ENCODE assay signal across 7 mouse cellular contexts in the genomic region with DNA sequence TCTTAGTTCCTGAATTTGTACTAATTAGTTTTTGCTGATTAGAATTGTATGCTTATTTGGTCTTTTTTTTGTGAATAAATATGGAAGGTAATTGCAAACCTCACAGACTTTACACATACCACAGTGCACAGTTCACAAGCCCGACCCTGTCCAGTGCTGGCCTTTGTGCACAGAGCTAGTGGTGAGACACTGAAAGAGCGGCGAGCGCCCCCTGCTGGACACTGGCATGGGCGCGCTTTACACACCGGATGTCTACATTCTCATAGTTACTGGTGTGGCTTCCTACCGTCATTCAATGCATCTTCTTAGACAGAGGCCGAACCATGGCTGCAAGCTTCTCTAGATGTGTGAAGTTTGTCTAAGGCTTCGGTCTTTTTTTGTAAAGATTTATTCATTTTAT. TPM values are rescaled to one million over a fixed set of nuclear protein-coding genes. Genes with fewer than 3 reads are reported as not detected.
DNase-seq lines count a peak whose midpoint lies in the region; ATAC-seq and TF ChIP-seq lines count a peak whose summit lies in the region.

No protein-coding gene starts in this region.

- peak; percentile 73 for TF ChIP-seq CTCF in cortical plate, adult 2 months (IDR thresholded peaks at IDR 0.05; ENCODE audit: extremely low read depth, insufficient read depth, low read length)

- peaks cover 2% of the 10 kb centered on the region; the same call in 1 of the 2 replicates for H3K4me1 ChIP-seq in cortical plate, adult 2 months (ENCODE audit: control insufficient read depth, insufficient read depth, low read length)
- no peaks in the 10 kb centered on the region for H3K4me1 ChIP-seq in intestine, embryonic 16.5 days (ENCODE audit: control insufficient read depth, insufficient read depth, low read length)
- H3K4me1 ChIP-seq in midbrain, embryonic 10.5 days: peaks cover 30% of the 10 kb centered on the region

- H3K36me3 ChIP-seq in intestine, embryonic 16.5 days (ENCODE audit: control insufficient read depth, insufficient read depth, low read length): peaks cover 5% of the 10 kb centered on the region
- H3K36me3 ChIP-seq in midbrain, embryonic 10.5 days: peaks cover 69% of the 10 kb centered on the region

- no peak overlapping the region for H3K4me3 ChIP-seq in cortical plate, adult 2 months (ENCODE audit: insufficient read depth, low read length)
- H3K4me3 ChIP-seq in intestine, embryonic 16.5 days (ENCODE audit: low read length): no peak overlapping the region
- H3K4me3 ChIP-seq in midbrain, embryonic 10.5 days: no peak overlapping the region

- intact Hi-C loops in left cerebral cortex, postnatal 25 days (cut with DNase I): loop anchor here (5.0 kb wide), 1 partner anchor 286 kb away; no protein-coding TSS in a partner anchor

- WGBS in intestine, embryonic 16.5 days: 16% methylated on average over 10 of the region's 10 CpGs
- WGBS in midbrain, embryonic 10.5 days: 15% methylated on average over 10 of the region's 10 CpGs

- ATAC-seq in intestine, embryonic 16.5 days: peak; percentile 83

- H3K27ac ChIP-seq in cortical plate, adult 2 months (ENCODE audit: insufficient read depth, low read length): no peak overlapping the region
- no peak overlapping the region for H3K27ac ChIP-seq in intestine, embryonic 16.5 days (ENCODE audit: low read length)
- H3K27ac ChIP-seq in midbrain, embryonic 10.5 days (replicated peaks): no peak overlapping the region

- 0 out of 2 replicates have a peak, but pooled peaks cover 3% of the 10 kb centered on the region for H3K27me3 ChIP-seq in intestine, embryonic 16.5 days (replicated peaks; ENCODE audit: control insufficient read depth, insufficient read depth, low read length)
- peaks cover 47% of the 10 kb centered on the region for H3K27me3 ChIP-seq in midbrain, embryonic 10.5 days (ENCODE audit: low read depth, poor library complexity, severe bottlenecking)

- H3K9ac ChIP-seq in intestine, embryonic 16.5 days (ENCODE audit: low read depth, low read length): no peak overlapping the region

- no peak for TF ChIP-seq POLR2A in cortical plate, adult 2 months (IDR thresholded peaks at IDR 0.05; ENCODE audit: extremely low read depth, insufficient read depth, low read length)

- no peak overlapping the region for H3K4me2 ChIP-seq in intestine, embryonic 16.5 days (ENCODE audit: low read depth, low read length)

- DNase-seq in adrenal gland, adult 18-20 months (ENCODE audit: low spot score in 2 of 2): peak; percentile 81 to 84
- DNase-seq in gastrocnemius, adult 8-10 months (ENCODE audit: low spot score in 2 of 2): peak; percentile 47 to 56
- DNase-seq in left cerebral cortex, postnatal 25 days (ENCODE audit: low spot score in 2 of 2): peak; percentile 76 to 82
- DNase-seq in midbrain, embryonic 10.5 days (ENCODE audit: low spot score): peak; percentile 88
- DNase-seq in right cerebral cortex, postnatal 36 days (ENCODE audit: low spot score in 2 of 2): peak; percentile 65 to 74

- no peaks in the 10 kb centered on the region for H3K9me3 ChIP-seq in intestine, embryonic 16.5 days (ENCODE audit: control insufficient read depth, low read length)
- no peaks in the 10 kb centered on the region for H3K9me3 ChIP-seq in midbrain, embryonic 10.5 days (replicated peaks)

RNA-seq across cellular contexts. Expression of gene Aasdh, which starts 51.8 kb away (rescaled TPM):
- total RNA-seq in adrenal gland, adult 18-20 months (2021): 10 to 100 TPM; 14.8 to 16.2 TPM
- 21.5 and 27.3 TPM in 2 replicates for polyA plus RNA-seq in cortical plate, adult 2 months (2012; rRNA removed)
- total RNA-seq in gastrocnemius, adult 8-10 months (2022): 10 to 100 TPM in 3 of 4 experiments, 1 to 10 TPM in 1; 8.6 to 14.5 (median 12.0) TPM
- 13.6 and 15.0 TPM in 2 replicates for polyA plus RNA-seq in intestine, embryonic 16.5 days (2015; fragmentation: Nextera tagmentation; extraction: Ambion mirVana)
- total RNA-seq in left cerebral cortex, postnatal 25 days (2021): 10 to 100 TPM; 21.1 to 21.4 TPM
- 22.3 and 24.3 TPM in 2 replicates for polyA plus RNA-seq in midbrain, embryonic 10.5 days (2016; fragmentation: Nextera tagmentation; extraction: Ambion mirVana)
